Mouse (Mus musculus) left cerebral cortex, adult 18-20 months (tissue): ENCODE data around the gene Atp6v0e. TPM values are rescaled to one million over a fixed set of nuclear protein-coding genes. Genes with fewer than 3 reads are reported as not detected.

Experiments used
- DNase-seq, 2 experiments: peaks; one replicate each; pipeline ENCODE4 v3.0.0; 2021 to 2022; ENCODE audit warnings: low spot score in 2 of 2, mixed read lengths in 1 of 2
- total RNA-seq, 2 experiments: library from RNA; stranded (reverse); gene quantifications; 2 replicates each; pipeline ENCODE4 v1.2.3; 2021

Gene Atp6v0e
- total RNA-seq, 2 experiments from 2014 or later, result 41.2 to 43.6 TPM

DNA sequence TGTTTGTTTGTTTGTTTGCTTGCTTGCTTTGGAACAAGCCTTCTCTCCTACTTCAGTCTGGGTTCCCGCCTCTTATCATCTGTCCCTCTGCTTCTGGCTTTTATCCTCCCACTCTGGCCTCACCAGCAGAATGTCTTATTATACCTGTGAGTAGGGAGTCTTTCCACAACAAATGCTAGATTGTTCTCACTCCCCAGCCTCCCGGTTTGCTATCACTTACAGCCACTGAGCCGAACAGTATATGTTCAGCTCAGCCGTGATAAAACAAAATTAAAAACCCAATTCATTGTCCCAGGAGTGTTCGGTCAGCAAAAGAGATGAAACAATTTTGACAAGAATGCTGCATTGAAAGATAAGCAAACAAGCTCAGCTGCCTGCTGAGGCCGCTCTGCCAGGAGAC is 47.0 kb downstream of the Atp6v0e start:
- DNase-seq, result no peak

DNA sequence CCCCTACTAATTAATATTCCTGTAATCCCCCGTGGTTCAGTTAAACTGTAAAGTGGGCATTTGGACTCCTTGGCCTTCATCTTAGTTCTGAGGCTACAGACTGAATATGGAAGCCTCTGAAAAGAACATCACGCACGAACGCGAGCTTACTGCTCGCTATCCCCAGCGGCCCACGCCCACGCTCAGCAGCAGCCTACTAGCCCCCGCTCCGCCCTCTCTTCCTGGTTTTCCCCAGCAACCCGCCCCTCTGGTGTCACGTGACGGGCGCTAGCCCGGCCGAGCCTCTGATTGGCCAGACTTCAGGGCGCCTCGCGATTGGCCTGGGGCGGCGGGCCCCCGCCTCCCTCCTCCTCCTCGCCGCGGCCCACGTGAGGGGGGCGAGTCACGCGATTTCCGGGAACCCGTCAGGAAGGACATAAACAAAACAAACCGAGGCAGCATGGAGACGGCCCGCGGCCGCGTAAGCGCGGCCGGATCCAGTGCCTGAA is 52.3 kb downstream of the Atp6v0e start, which contains the start of gene Crebrf:
Gene Crebrf (plus strand): TSS at position 380 of the 488 bp plus-strand sequence.
- peak; percentile 99 for DNase-seq

DNA sequence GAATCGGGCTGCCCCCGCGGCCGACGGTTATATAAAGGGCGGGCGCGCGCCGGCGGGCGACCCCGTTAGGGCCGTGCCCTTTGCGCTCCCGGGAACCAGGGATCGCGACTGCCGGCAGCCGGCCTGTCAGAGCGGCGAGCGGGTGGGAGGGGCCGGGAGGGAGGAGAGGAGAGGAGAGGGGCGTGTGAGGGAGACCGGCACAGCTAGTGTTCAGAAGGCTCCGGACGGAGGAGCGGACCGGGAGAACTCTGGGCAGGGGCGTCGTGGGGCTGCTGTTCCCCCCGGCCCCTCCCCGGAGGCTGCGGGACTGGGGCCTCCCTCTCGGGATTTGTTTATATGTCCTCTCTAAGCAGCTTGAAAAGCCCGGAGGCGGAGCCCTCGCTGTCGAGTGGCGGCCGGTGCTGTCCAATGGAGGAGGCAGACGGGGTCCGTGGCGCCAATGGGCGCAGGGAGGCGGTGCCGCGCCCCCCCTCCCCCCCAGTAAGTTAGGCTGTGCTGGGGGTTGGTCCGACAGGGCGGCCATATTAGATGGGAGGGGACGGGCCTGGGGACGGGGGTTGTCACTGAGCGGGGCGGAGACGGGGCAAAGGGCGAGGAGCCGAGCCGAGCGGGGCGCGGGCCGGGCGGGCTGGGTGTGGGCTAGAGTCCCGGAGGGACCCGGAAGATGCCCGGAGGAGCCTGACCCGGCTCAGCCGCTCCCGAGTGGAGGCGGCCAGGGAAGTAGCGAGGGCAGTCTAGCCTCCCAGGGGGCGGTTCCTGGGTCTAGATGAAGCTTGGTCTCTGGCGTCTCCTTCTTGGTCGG is 53.1 kb downstream of the Atp6v0e start:
- peak; percentile 87 to 94 for DNase-seq

DNA sequence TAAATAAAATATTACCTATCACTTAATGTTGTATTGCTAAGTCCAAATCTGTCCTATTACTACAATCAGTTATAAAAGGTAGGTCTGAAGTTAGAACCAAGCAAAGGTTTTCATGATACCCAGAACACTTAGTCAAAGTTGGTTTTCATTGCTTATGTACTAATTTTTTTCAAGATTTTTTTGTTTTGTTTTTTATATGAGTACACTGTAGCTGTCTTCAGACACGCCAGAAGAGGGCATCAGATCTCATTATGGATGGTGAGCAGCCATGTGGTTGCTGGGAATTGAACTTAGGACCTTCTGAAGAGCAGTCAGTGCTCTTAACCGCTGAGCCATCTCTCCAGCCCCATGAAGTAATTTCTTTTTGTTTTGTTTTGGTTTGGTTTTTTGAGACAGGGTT is 54.8 kb downstream of the Atp6v0e start:
- DNase-seq, result no peak

DNA sequence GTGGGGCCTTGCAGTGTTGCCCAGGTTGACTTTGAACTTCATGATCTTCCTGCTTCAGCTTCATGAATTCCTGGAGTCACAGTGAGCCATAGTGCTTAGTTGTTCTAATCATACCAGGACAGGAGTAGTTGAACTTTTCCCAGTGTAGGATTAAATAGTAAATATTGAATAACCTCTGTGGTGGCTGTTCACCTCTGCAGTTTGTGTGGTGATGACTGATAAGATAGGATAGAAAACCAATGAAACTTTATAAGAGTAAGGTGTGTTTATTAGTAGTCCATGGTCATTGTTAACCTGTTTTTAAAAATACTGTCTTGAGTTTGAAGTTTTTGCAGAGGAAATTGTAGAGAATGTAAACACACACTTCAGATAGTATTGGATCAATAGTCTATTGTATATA is 56.4 kb downstream of the Atp6v0e start:
- DNase-seq, result no peak

DNA sequence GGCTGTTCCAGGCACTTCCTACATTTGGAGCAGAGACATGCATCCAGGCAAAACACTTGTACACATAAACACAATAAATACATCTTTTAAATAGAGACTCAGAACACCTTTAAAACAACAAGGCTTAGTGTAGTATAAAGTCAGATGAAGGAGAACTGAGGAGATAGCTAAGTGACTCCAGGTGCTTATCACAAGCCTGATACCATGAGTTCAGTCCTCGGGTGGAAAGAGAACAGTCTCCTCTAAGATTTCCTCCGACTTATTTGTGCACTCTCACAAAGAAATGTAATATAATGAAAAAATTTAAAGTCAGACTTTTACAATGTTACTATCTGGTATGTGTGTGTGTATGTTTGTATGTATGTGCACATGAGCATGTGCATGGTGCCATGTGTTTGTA is 58.8 kb downstream of the Atp6v0e start:
- DNase-seq, result no peak

DNA sequence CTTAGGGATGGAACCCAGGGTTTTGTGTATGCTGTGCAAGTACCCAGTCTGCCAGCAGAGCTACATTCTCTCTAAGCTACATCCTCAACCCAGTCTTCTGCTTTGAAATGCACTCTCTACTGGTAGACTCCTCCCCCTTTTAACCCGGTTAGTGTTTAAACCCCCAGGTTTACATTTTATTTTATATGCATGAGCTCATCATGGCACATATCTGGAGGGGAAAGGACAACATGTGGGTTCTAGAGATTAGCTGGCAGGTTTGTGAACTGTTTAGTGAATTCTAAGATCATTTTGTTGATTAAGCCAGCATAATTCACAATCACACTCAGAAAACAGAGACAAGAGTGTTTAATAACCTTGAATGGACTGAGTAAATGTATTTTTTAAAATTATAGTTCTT is 61.8 kb downstream of the Atp6v0e start:
- DNase-seq, result no peak

DNA sequence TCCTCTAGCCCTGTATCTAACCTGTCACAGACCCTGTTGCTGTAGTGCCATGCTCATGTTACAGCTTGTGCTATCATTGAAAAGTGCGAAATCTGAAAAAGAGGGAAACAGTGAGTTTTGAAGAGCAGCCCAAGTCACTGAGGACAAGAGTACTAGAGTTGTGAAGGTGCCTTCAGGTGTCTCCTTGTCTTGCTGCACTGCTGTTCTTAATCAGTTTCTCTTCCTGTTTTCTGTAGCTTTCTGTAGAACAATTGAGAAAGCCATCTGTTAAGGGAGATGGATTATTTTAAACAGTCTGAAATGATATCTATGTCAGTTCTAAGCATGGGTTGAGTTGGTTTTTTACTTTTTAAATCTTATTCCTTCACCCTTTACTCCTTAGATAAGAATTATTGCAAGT is 63.6 kb downstream of the Atp6v0e start:
- DNase-seq, result no peak

DNA sequence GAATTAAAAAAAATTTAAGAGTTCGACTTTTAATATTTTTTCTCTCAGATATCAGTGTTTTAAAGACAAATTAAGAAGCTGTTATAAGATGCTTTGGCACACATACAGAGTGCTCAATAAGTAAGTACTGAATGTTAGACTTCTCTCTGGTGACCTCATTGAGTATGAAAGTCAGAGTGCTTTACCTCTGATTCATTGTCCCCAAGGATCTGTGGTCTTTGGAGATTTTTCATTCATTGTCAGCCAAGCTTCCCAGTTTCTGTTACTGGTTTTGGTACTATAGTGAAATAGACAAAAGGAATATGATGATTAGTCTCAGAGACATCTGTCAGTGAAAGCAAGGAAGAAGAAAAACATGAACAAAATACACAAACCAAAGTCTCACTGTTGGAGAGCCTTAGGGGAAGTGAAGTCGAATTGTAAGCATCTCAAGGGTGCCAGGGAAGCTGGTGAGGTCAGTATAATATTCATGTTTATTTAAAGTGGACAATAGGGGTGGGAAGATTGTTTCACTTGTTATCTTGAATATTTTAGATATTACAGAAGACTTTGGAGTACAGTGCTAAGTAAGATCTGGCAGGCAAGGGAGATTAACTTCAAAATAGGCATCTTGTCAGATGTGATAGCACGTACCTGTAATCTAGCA is 64.2 kb downstream of the Atp6v0e start:
- no peak for DNase-seq

DNA sequence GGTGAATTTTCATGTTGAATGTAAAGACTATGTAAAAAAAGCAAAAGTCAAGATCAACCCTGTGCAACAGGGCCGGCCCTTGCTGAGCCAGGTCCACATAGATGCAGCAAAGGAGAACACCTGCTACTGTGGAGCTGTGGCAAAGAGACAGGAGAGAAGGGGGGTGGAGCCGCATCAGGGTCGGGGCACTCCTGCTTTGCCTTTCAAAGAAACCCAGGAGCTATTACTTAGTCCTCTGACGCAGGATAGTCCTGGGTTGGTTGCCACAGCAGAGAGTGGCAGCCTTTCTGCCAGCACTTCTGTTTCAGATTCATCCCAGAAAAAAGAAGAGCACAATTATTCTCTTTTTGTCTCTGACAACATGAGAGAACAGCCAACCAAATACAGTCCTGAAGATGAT is 79.5 kb downstream of the Atp6v0e start:
- DNase-seq, result no peak

DNA sequence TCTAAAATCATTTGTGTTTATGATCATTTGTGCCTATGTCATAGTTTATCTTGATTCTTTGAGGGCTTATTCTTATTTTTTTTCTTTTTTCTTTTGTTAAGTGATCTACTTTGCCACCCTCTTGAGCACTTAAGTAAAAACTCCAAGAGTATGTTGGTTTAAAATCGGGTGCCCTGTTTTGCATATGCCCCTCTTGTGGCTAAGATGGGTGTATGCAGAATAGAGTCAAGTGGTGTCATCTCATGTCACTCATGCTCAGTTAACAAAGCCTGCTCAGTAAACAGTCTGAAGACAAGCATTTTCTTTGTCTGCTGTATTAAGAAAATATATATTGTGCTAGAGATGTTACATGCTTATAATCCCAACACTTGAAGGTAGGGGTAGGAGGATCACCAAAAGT is 80.3 kb downstream of the Atp6v0e start:
- DNase-seq, result no peak

Other genes starting within 250 kb of the Atp6v0e start
- gene Neurl1b, start 248.4 kb upstream of the Atp6v0e start, total RNA-seq, result 10 to 100 TPM; 75.1 to 77.0 TPM
- 100 to 1,000 TPM; 150 to 155 TPM for gene Ergic1, start 101.7 kb upstream of the Atp6v0e start, total RNA-seq
- gene Dusp1, start 101.1 kb upstream of the Atp6v0e start, total RNA-seq, result 10 to 100 TPM; 60.7 to 61.5 TPM
- gene Crebrf, start 52.4 kb downstream of the Atp6v0e start, total RNA-seq, result 100 to 1,000 TPM; 183 to 191 TPM
- gene Bnip1, start 117.8 kb downstream of the Atp6v0e start, total RNA-seq, result 10 to 100 TPM; 31.6 to 31.7 TPM
- gene Nkx2-5, start 181.8 kb downstream of the Atp6v0e start, total RNA-seq, result not detected